23 mouse cellular contexts compared by ENCODE assay signal in genomic region chr4:106500066-106500465, GRCm38 (mm10). TPM values are rescaled to one million over a fixed set of nuclear protein-coding genes. Genes with fewer than 3 reads are reported as not detected.
DNase-seq lines count a peak whose midpoint lies in the region; ATAC-seq lines count a peak whose summit lies in the region.
"Had no signal": no experiment of that assay in that cellular context is flagged by ENCODE, and none has a peak within 500 bp of the region (broad histone marks: within the 10 kb centered on the region; RNA-seq: fewer than 3 reads in every experiment).

No protein-coding gene starts in this region.

- no peak for DNase-seq in frontal cortex, postnatal 14 days (ENCODE audit: low spot score in 2 of 2)
- peak; percentile 87 for DNase-seq in brain, adult 2 months (ENCODE audit: low read depth, low spot score)
- DNase-seq in layer of hippocampus, postnatal 14 days (ENCODE audit: low spot score in 2 of 2): peak; percentile 31 to 34
- peak; percentile 45 to 57 for DNase-seq in right cerebral cortex, adult 2 months (ENCODE audit: low spot score in 2 of 2)
- no peak for DNase-seq in kidney, postnatal 10 days
- no peak for DNase-seq in cerebellum, postnatal 36 days
- DNase-seq in T-cell, adult 2 months (ENCODE audit: low spot score): no peak
- DNase-seq: adrenal gland, postnatal 10 days; cerebellum, adult 11-12 months; gastrocnemius, adult 2 months; heart, postnatal 10 days; kidney, adult 8-10 months; liver, postnatal 0 days; lung, postnatal 10 days had no signal

- ATAC-seq in frontal cortex, adult (ENCODE audit: low TSS enrichment): peak; percentile 95
- ATAC-seq: activated CD4-positive, CD25-positive, alpha-beta regulatory T cell, adult 4 months; CD4-positive, CD25-positive, alpha-beta regulatory T cell, adult 4 months; forebrain, embryonic 13.5 days; inflammation-experienced regulatory T-cells, adult 6 months; liver, postnatal 0 days; midbrain, embryonic 13.5 days; Patski had no signal

RNA-seq across cellular contexts. Expression of gene Bsnd, which starts 8.0 kb away (rescaled TPM):
- under 1 TPM in 1 of 2 experiments, not detected in 1; 0.17 TPM for total RNA-seq in layer of hippocampus, postnatal 14 days (2021)
- total RNA-seq: adrenal gland, postnatal 10 days; gastrocnemius, adult 2 months; heart, postnatal 10 days; liver, adult 2 months; megakaryocyte progenitor cell, adult 5-6 weeks had no signal

RNA-seq across cellular contexts. Expression of gene Pcsk9, which starts 35.9 kb away (rescaled TPM):
- under 1 TPM; 0.45 to 0.53 TPM for total RNA-seq in layer of hippocampus, postnatal 14 days (2021)
- total RNA-seq: gastrocnemius, adult 2 months; heart, postnatal 10 days had no signal

Comparison
In these comparisons a context has a peak if more than half of its experiments do, and no peak if none do; other contexts are left out.
1. DNase-seq: peak in brain, adult 2 months (single experiment), layer of hippocampus, postnatal 14 days (2 of 2) and right cerebral cortex, adult 2 months (2 of 2); none in frontal cortex, postnatal 14 days (0 of 2), kidney, postnatal 10 days (single experiment), cerebellum, postnatal 36 days (0 of 2) and T-cell, adult 2 months (single experiment).